Mouse (Mus musculus): ENCODE measurements around the gene Adgrd1. TPM values are rescaled to one million over a fixed set of nuclear protein-coding genes. Genes with fewer than 3 reads are reported as not detected.

Gene Adgrd1
- polyA plus RNA-seq, 2 experiments, result 0.09 TPM

- DNase-seq (ENCODE audit: low read depth in 3 of 3, low spot score in 3 of 3), result no peak
- 37% methylated on average over 10 of the region's 10 CpGs for WGBS (ENCODE audit: insufficient replicate concordance)
Observed at GRCm38 (mm10) chr5:129164091-129164490, 67.5 kb downstream of the Adgrd1 start.

GRCm38 (mm10) chr5:129164911-129165584 lies 68.5 kb downstream of the Adgrd1 start:
- H3K27ac ChIP-seq, result no peak overlapping the region
- no peak overlapping the region for H3K4me3 ChIP-seq (ENCODE audit: insufficient read depth in 1 of 2, low read depth in 2 of 2, low read length in 2 of 2)
- H3K4me1 ChIP-seq (replicated peaks; ENCODE audit: control insufficient read depth in 2 of 2, insufficient read depth in 2 of 2, low read length in 1 of 2), result no peaks in the 10 kb centered on the region
- ATAC-seq (ENCODE audit: insufficient read depth) (no peak), DNase-seq (ENCODE audit: low read depth in 3 of 3, low spot score in 3 of 3) (no peak)
- H3K27me3 ChIP-seq (ENCODE audit: control insufficient read depth, insufficient read depth, low read length), result no peaks in the 10 kb centered on the region
- no peak overlapping the region for H3K9ac ChIP-seq (replicated peaks)
- no peaks in the 10 kb centered on the region for H3K9me3 ChIP-seq (ENCODE audit: control insufficient read depth, low read length)
- no peaks in the 10 kb centered on the region for H3K36me3 ChIP-seq (replicated peaks; ENCODE audit: control insufficient read depth, insufficient read depth, low read depth)
- no peak for TF ChIP-seq EP300 (IDR thresholded peaks at IDR 0.05; ENCODE audit: low read depth)
- TF ChIP-seq CTCF (IDR thresholded peaks at IDR 0.05; ENCODE audit: low read depth), result no peak
- H3K4me2 ChIP-seq (ENCODE audit: low read depth), result no peak overlapping the region
- 54% methylated on average over 10 of the region's 10 CpGs for WGBS (ENCODE audit: insufficient replicate concordance)

More at GRCm38 (mm10) chr5:129164091-129164490, 67.5 kb downstream of the Adgrd1 start:
- no peak overlapping the region for H3K9ac ChIP-seq (replicated peaks)
- H3K4me2 ChIP-seq (ENCODE audit: low read depth), result no peak overlapping the region
- ATAC-seq (ENCODE audit: insufficient read depth), result no peak
- H3K9me3 ChIP-seq (ENCODE audit: control insufficient read depth, low read length), result no peaks in the 10 kb centered on the region
- no peak overlapping the region for H3K27ac ChIP-seq
- TF ChIP-seq CTCF (IDR thresholded peaks at IDR 0.05; ENCODE audit: low read depth) (no peak), EP300 (IDR thresholded peaks at IDR 0.05; ENCODE audit: low read depth) (no peak)
- H3K4me3 ChIP-seq (ENCODE audit: insufficient read depth in 1 of 2, low read depth in 2 of 2, low read length in 2 of 2), result no peak overlapping the region
- H3K4me1 ChIP-seq (replicated peaks; ENCODE audit: control insufficient read depth in 2 of 2, insufficient read depth in 2 of 2, low read length in 1 of 2), result no peaks in the 10 kb centered on the region
- no peaks in the 10 kb centered on the region for H3K27me3 ChIP-seq (ENCODE audit: control insufficient read depth, insufficient read depth, low read length)
- no peaks in the 10 kb centered on the region for H3K36me3 ChIP-seq (replicated peaks; ENCODE audit: control insufficient read depth, insufficient read depth, low read depth)

- no peaks in the 10 kb centered on the region for H3K36me3 ChIP-seq (replicated peaks; ENCODE audit: control insufficient read depth, insufficient read depth, low read depth)
- no peak overlapping the region for H3K9ac ChIP-seq (replicated peaks)
- DNase-seq (ENCODE audit: low read depth in 3 of 3, low spot score in 3 of 3) (no peak), ATAC-seq (ENCODE audit: insufficient read depth) (no peak)
- no peak overlapping the region for H3K4me3 ChIP-seq (ENCODE audit: insufficient read depth in 1 of 2, low read depth in 2 of 2, low read length in 2 of 2)
- no peak overlapping the region for H3K4me2 ChIP-seq (ENCODE audit: low read depth)
- TF ChIP-seq EP300 (IDR thresholded peaks at IDR 0.05; ENCODE audit: low read depth) (no peak), CTCF (IDR thresholded peaks at IDR 0.05; ENCODE audit: low read depth) (no peak)
- no peaks in the 10 kb centered on the region for H3K27me3 ChIP-seq (ENCODE audit: control insufficient read depth, insufficient read depth, low read length)
- WGBS (ENCODE audit: insufficient replicate concordance), result 66% methylated on average over 7 of the region's 7 CpGs
- H3K27ac ChIP-seq, result no peak overlapping the region
- no peaks in the 10 kb centered on the region for H3K4me1 ChIP-seq (replicated peaks; ENCODE audit: control insufficient read depth in 2 of 2, insufficient read depth in 2 of 2, low read length in 1 of 2)
- H3K9me3 ChIP-seq (ENCODE audit: control insufficient read depth, low read length), result no peaks in the 10 kb centered on the region
Observed at GRCm38 (mm10) chr5:129165595-129165994, 69.0 kb downstream of the Adgrd1 start.

- H3K27me3 ChIP-seq (ENCODE audit: control insufficient read depth, insufficient read depth, low read length), result no peaks in the 10 kb centered on the region
- no peaks in the 10 kb centered on the region for H3K4me1 ChIP-seq (replicated peaks; ENCODE audit: control insufficient read depth in 2 of 2, insufficient read depth in 2 of 2, low read length in 1 of 2)
- H3K9ac ChIP-seq (replicated peaks), result no peak overlapping the region
- no peak overlapping the region for H3K4me2 ChIP-seq (ENCODE audit: low read depth)
- no peaks in the 10 kb centered on the region for H3K36me3 ChIP-seq (replicated peaks; ENCODE audit: control insufficient read depth, insufficient read depth, low read depth)
- ATAC-seq (ENCODE audit: insufficient read depth) (no peak), DNase-seq (ENCODE audit: low read depth in 3 of 3, low spot score in 3 of 3) (no peak)
- H3K4me3 ChIP-seq (ENCODE audit: insufficient read depth in 1 of 2, low read depth in 2 of 2, low read length in 2 of 2), result no peak overlapping the region
- WGBS (ENCODE audit: insufficient replicate concordance), result 50% methylated on average over 5 of the region's 5 CpGs
- no peak overlapping the region for H3K27ac ChIP-seq
- H3K9me3 ChIP-seq (ENCODE audit: control insufficient read depth, low read length), result no peaks in the 10 kb centered on the region
- TF ChIP-seq EP300 (IDR thresholded peaks at IDR 0.05; ENCODE audit: low read depth), result no peak
- no peak for TF ChIP-seq CTCF (IDR thresholded peaks at IDR 0.05; ENCODE audit: low read depth)
Observed at GRCm38 (mm10) chr5:129169090-129169489, 72.5 kb downstream of the Adgrd1 start.

GRCm38 (mm10) chr5:129169567-129169966 lies 73.0 kb downstream of the Adgrd1 start:
- no peaks in the 10 kb centered on the region for H3K4me1 ChIP-seq (replicated peaks; ENCODE audit: control insufficient read depth in 2 of 2, insufficient read depth in 2 of 2, low read length in 1 of 2)
- WGBS (ENCODE audit: insufficient replicate concordance), result 28% methylated on average over 4 of the region's 4 CpGs
- ATAC-seq (ENCODE audit: insufficient read depth) (no peak), DNase-seq (ENCODE audit: low read depth in 3 of 3, low spot score in 3 of 3) (no peak)
- no peaks in the 10 kb centered on the region for H3K36me3 ChIP-seq (replicated peaks; ENCODE audit: control insufficient read depth, insufficient read depth, low read depth)
- no peaks in the 10 kb centered on the region for H3K27me3 ChIP-seq (ENCODE audit: control insufficient read depth, insufficient read depth, low read length)
- H3K4me2 ChIP-seq (ENCODE audit: low read depth), result no peak overlapping the region
- no peak overlapping the region for H3K27ac ChIP-seq
- no peaks in the 10 kb centered on the region for H3K9me3 ChIP-seq (ENCODE audit: control insufficient read depth, low read length)
- H3K4me3 ChIP-seq (ENCODE audit: insufficient read depth in 1 of 2, low read depth in 2 of 2, low read length in 2 of 2), result no peak overlapping the region
- H3K9ac ChIP-seq (replicated peaks), result no peak overlapping the region
- TF ChIP-seq CTCF (IDR thresholded peaks at IDR 0.05; ENCODE audit: low read depth), result no peak
- no peak for TF ChIP-seq EP300 (IDR thresholded peaks at IDR 0.05; ENCODE audit: low read depth)
